Mouse (Mus musculus): ENCODE data around the gene Spink4.
"Not testable (repeated sequence)": the region's sequence is repeated elsewhere in the genome, so short reads cannot be mapped to it uniquely, and the experiment has no call there.

Gene Spink4

GRCm38 (mm10) chr4:40906298-40906697, 13.6 kb upstream of the Spink4 start:
- peak; percentile 18 to 55 for DNase-seq

- DNase-seq, result peak; percentile 63 to 76
Observed at GRCm38 (mm10) chr4:40908261-40908969, 11.4 kb upstream of the Spink4 start.

GRCm38 (mm10) chr4:40914287-40914867, 5.5 kb upstream of the Spink4 start:
- DNase-seq, result no peak

- DNase-seq, result peak; percentile 35 to 42
Observed at GRCm38 (mm10) chr4:40915947-40916346, 3.9 kb upstream of the Spink4 start.

GRCm38 (mm10) chr4:40916592-40917155, 3.2 kb upstream of the Spink4 start:
- DNase-seq, result no peak

- DNase-seq, result no peak
Observed at GRCm38 (mm10) chr4:40920576-40920975, 724 bp downstream of the Spink4 start.

- DNase-seq, result no peak
Observed at GRCm38 (mm10) chr4:40921288-40921687, 1.4 kb downstream of the Spink4 start.

- DNase-seq, result no peak
Observed at GRCm38 (mm10) chr4:40923087-40923651, 3.3 kb downstream of the Spink4 start.

GRCm38 (mm10) chr4:40925568-40925967, 5.7 kb downstream of the Spink4 start:
- no peak for DNase-seq

GRCm38 (mm10) chr4:40929046-40929445, 9.2 kb downstream of the Spink4 start:
- DNase-seq, result no peak

- no peak for DNase-seq
Observed at GRCm38 (mm10) chr4:40933694-40934093, 13.8 kb downstream of the Spink4 start.

- DNase-seq, result not testable (repeated sequence)
Observed at GRCm38 (mm10) chr4:40934369-40934768, 14.5 kb downstream of the Spink4 start.

GRCm38 (mm10) chr4:40936175-40936839, 16.5 kb downstream of the Spink4 start:
- peak; percentile 68 to 80 for DNase-seq

GRCm38 (mm10) chr4:40938793-40939192, 18.9 kb downstream of the Spink4 start:
- DNase-seq, result no peak

- no peak for DNase-seq
Observed at GRCm38 (mm10) chr4:40943651-40944050, 23.8 kb downstream of the Spink4 start.

- DNase-seq, result no peak
Observed at GRCm38 (mm10) chr4:40946516-40947121, 26.8 kb downstream of the Spink4 start.

- DNase-seq, result no peak
Observed at GRCm38 (mm10) chr4:40947565-40948159, 27.8 kb downstream of the Spink4 start.

- DNase-seq, result peak; percentile 99 to 100
Observed at GRCm38 (mm10) chr4:40948160-40948708, 28.4 kb downstream of the Spink4 start, which contains the start of the genes Bag1 and Chmp5. Gene Bag1, minus strand, starts transcription at chr4:40948294. Gene Chmp5, plus strand, starts transcription at chr4:40948407.

- no peak for DNase-seq
Observed at GRCm38 (mm10) chr4:40953521-40953920, 33.7 kb downstream of the Spink4 start.

- DNase-seq, result no peak
Observed at GRCm38 (mm10) chr4:40955942-40956341, 36.1 kb downstream of the Spink4 start.

GRCm38 (mm10) chr4:40963536-40963935, 43.7 kb downstream of the Spink4 start:
- no peak for DNase-seq

GRCm38 (mm10) chr4:40969161-40969560, 49.3 kb downstream of the Spink4 start:
- DNase-seq, result no peak
